Mouse (Mus musculus) stomach, embryonic 16.5 days (tissue): ENCODE data around the gene Naa38. TPM values are rescaled to one million over a fixed set of nuclear protein-coding genes. Genes with fewer than 3 reads are reported as not detected.

ENCODE experiments used
- ATAC-seq: fragments of 200-750 bp; cut with Nextera tagmentation; 2 replicates; pipeline ENCODE4 v1.8.0; 2017; ENCODE audit warnings: moderate number of reproducible peaks, moderate TSS enrichment; ENCODE audit not compliant: insufficient read depth, low FRiP score
- H3K27ac ChIP-seq: fragments of 300-500 bp; sonication (generic); 2 replicates; pipeline ENCODE4 v1.5.1; 2014; ENCODE audit warnings: low read length
- H3K27me3 ChIP-seq: fragments of 300-500 bp; sonication (generic); 2 replicates; pipeline ENCODE4 v1.6.1; 2014; ENCODE audit warnings: low read length, control low read depth, mixed read lengths; ENCODE audit not compliant: control insufficient read depth, insufficient read depth
- H3K36me3 ChIP-seq: fragments of 300-500 bp; sonication (generic); 2 replicates; pipeline ENCODE4 v1.6.1; 2014; ENCODE audit warnings: low read length; ENCODE audit not compliant: control insufficient read depth, insufficient read depth
- H3K4me1 ChIP-seq: fragments of 300-500 bp; sonication (generic); 2 replicates; pipeline ENCODE4 v1.6.1; 2014; ENCODE audit warnings: low read length, control low read depth, mixed read lengths; ENCODE audit not compliant: control insufficient read depth, insufficient read depth
- H3K4me2 ChIP-seq: fragments of 300-500 bp; sonication (generic); 2 replicates; pipeline ENCODE4 v1.6.1; 2014; ENCODE audit warnings: low read depth, low read length, mixed read lengths
- H3K4me3 ChIP-seq: fragments of 300-500 bp; sonication (generic); replicated peaks from 2 replicates; pipeline ENCODE4 v1.5.1; 2014; ENCODE audit warnings: mild to moderate bottlenecking, low read length
- H3K9ac ChIP-seq: fragments of 300-500 bp; sonication (generic); 2 replicates; pipeline ENCODE4 v1.6.1; 2014; ENCODE audit warnings: low read length
- H3K9me3 ChIP-seq: fragments of 300-500 bp; sonication (generic); replicated peaks from 2 replicates; pipeline ENCODE4 v1.6.1; 2016; ENCODE audit warnings: low read length, control low read depth; ENCODE audit not compliant: control insufficient read depth
- WGBS: fragments of 180-500 bp; shearing (Covaris S2); extraction: QIAGEN DNeasy Blood & Tissue Kit; methylation state at CpG from one replicate; pipeline ENCODE4 v1.1.7; 2014; 5-methylcytosine and 5-hydroxymethylcytosine counted together
- polyA plus RNA-seq: library from polyadenylated mRNA; unstranded; fragments of >200 nt; fragmentation: Nextera tagmentation; extraction: Ambion mirVana; gene quantifications from 2 replicates; pipeline ENCODE4 v1.2.1, GENCODE M21; 2015

Naa38 gene
- polyA plus RNA-seq, 1 experiment from 2014 or later, result 148 TPM

- Histone ChIP-seq H3K4me2 (peak overlapping the region; percentile 31), H3K27ac (peak overlapping the region; percentile 68), H3K4me1 (peaks cover 31% of the 10 kb centered on the region), H3K4me3 (peak overlapping the region; percentile 32), H3K9me3 (no peaks in the 10 kb centered on the region), H3K27me3 (no peaks in the 10 kb centered on the region), H3K36me3 (peaks cover 19% of the 10 kb centered on the region), H3K9ac (peak overlapping the region; percentile 67)
- 28% methylated on average over 24 of the region's 24 CpGs for WGBS
- ATAC-seq, result no peak
Observed at GRCm38 (mm10) chr11:69397581-69398057, 2.3 kb downstream of the Naa38 start.

GRCm38 (mm10) chr11:69398059-69398458 is 2.8 kb downstream of the Naa38 start, which contains the start of gene Tmem88:
Tmem88 (minus strand) TSS chr11:69398234.
- Histone ChIP-seq H3K36me3 (peaks cover 19% of the 10 kb centered on the region), H3K27me3 (no peaks in the 10 kb centered on the region), H3K4me3 (peak within 1 kb of the TSS; percentile 32), H3K9ac (peak within 1 kb of the TSS; percentile 67), H3K9me3 (no peaks in the 10 kb centered on the region), H3K4me2 (peak within 1 kb of the TSS; percentile 31), H3K27ac (peak within 1 kb of the TSS; percentile 68), H3K4me1 (peaks cover 31% of the 10 kb centered on the region)
- no peak for ATAC-seq
- WGBS, result 16% methylated on average over 15 of the region's 16 CpGs

DNA sequence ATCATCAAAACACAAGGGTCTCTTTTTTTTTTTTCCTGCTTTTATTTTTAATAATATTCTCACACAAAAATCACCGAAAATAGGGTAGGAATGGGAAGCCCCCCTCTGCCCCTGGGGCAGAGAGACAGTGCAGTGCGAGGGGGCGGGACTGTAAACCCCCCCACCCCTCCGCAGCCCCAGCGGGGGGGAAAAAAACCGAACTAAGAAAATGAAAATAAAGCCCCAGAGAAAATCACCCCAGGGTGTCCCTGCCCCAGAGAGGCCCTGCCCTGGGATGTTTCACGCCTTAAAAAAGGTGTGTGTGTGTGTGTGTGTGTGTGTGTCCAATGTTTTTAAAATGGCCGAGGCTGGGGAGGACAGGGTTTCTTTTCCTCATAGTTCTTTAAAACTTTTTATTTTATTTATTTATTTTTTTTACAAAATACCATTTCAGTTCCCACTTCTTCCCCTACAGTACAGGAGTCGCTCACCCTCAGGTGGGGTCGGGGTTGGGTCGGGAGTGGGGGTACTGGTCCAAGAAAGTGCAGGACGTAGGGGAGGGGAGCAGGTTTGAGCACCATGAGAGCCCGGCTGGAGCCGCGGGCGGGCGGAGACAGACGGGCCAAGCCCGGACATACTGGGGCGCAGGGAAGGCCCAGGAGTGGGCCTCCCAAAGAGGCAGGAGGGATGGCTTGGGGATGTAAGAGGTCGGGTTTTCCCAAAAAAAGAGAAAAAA is 3.4 kb downstream of the Naa38 start:
- WGBS, result 47% methylated on average over 21 of the region's 21 CpGs
- Histone ChIP-seq H3K9ac (peak overlapping the region; percentile 67), H3K4me3 (no peak overlapping the region), H3K4me2 (peak overlapping the region; percentile 31; the same call in 1 of the 2 replicates), H3K36me3 (peaks cover 19% of the 10 kb centered on the region), H3K9me3 (no peaks in the 10 kb centered on the region), H3K27ac (no peak overlapping the region), H3K27me3 (no peaks in the 10 kb centered on the region), H3K4me1 (peaks cover 31% of the 10 kb centered on the region)
- ATAC-seq, result no peak

- no peaks in the 10 kb centered on the region for H3K9me3 ChIP-seq
- H3K4me1 ChIP-seq, result peaks cover 28% of the 10 kb centered on the region
- WGBS, result 35% methylated on average over 66 of the region's 66 CpGs
- ATAC-seq, result no peak
- H3K4me2 ChIP-seq, result no peak overlapping the region
- H3K9ac ChIP-seq, result peak overlapping the region; percentile 36; the same call in 1 of the 2 replicates
- H3K4me3 ChIP-seq, result no peak overlapping the region
- H3K36me3 ChIP-seq, result peaks cover 21% of the 10 kb centered on the region
- H3K27ac ChIP-seq, result no peak overlapping the region
- no peaks in the 10 kb centered on the region for H3K27me3 ChIP-seq
Observed at GRCm38 (mm10) chr11:69399201-69400082, 4.2 kb downstream of the Naa38 start.

GRCm38 (mm10) chr11:69400083-69400850 is 5.0 kb downstream of the Naa38 start:
- 76% methylated on average over 25 of the region's 25 CpGs for WGBS
- Histone ChIP-seq H3K9me3 (no peaks in the 10 kb centered on the region), H3K4me1 (peaks cover 28% of the 10 kb centered on the region), H3K9ac (peak overlapping the region; percentile 36; the same call in 1 of the 2 replicates), H3K4me3 (no peak overlapping the region), H3K27ac (no peak overlapping the region), H3K4me2 (no peak overlapping the region), H3K36me3 (peaks cover 27% of the 10 kb centered on the region), H3K27me3 (no peaks in the 10 kb centered on the region)
- no peak for ATAC-seq

GRCm38 (mm10) chr11:69401210-69401637 is 5.9 kb downstream of the Naa38 start:
- Histone ChIP-seq H3K4me2 (no peak overlapping the region), H3K9ac (no peak overlapping the region), H3K27ac (no peak overlapping the region), H3K27me3 (no peaks in the 10 kb centered on the region), H3K4me1 (peaks cover 28% of the 10 kb centered on the region), H3K4me3 (no peak overlapping the region), H3K9me3 (no peaks in the 10 kb centered on the region), H3K36me3 (peaks cover 37% of the 10 kb centered on the region)
- peak; percentile 68 for ATAC-seq
- WGBS, result 17% methylated on average over 22 of the region's 22 CpGs

- Histone ChIP-seq H3K27ac (no peak overlapping the region), H3K36me3 (peaks cover 44% of the 10 kb centered on the region), H3K9ac (no peak overlapping the region), H3K4me2 (no peak overlapping the region), H3K4me3 (no peak overlapping the region), H3K4me1 (peaks cover 22% of the 10 kb centered on the region; the same call in 1 of the 2 replicates), H3K9me3 (no peaks in the 10 kb centered on the region), H3K27me3 (no peaks in the 10 kb centered on the region)
- no peak for ATAC-seq
- 83% methylated on average over 12 of the region's 12 CpGs for WGBS
Observed at GRCm38 (mm10) chr11:69401987-69402386, 6.7 kb downstream of the Naa38 start.

GRCm38 (mm10) chr11:69403691-69404594 is 8.7 kb downstream of the Naa38 start:
- Histone ChIP-seq H3K36me3 (peaks cover 53% of the 10 kb centered on the region), H3K9ac (no peak overlapping the region), H3K9me3 (no peaks in the 10 kb centered on the region), H3K4me3 (no peak overlapping the region), H3K27me3 (no peaks in the 10 kb centered on the region), H3K4me2 (no peak overlapping the region), H3K4me1 (peaks cover 16% of the 10 kb centered on the region), H3K27ac (no peak overlapping the region)
- WGBS, result 89% methylated on average over 38 of the region's 38 CpGs
- no peak for ATAC-seq
